Mouse (Mus musculus): ENCODE measurements around the gene Ccn1. TPM values are rescaled to one million over a fixed set of nuclear protein-coding genes. Genes with fewer than 3 reads are reported as not detected.

Gene Ccn1
- polyA plus RNA-seq, 1 experiment from 2014 or later = 3.5 TPM

GRCm38 (mm10) chr3:145652322-145653131 is 2.7 kb upstream of the Ccn1 start:
- ATAC-seq = no peak
- H3K27me3 ChIP-seq (ENCODE audit: insufficient read depth, low read length) = peaks cover 35% of the 10 kb centered on the region

GRCm38 (mm10) chr3:145651978-145652321 is 2.2 kb upstream of the Ccn1 start:
- DNase-seq = no peak
- H3K36me3 ChIP-seq (replicated peaks; ENCODE audit: insufficient read depth, low read length) = 0 out of 2 replicates have a peak, but pooled peaks cover 4% of the 10 kb centered on the region
- 0 out of 2 replicates have a peak overlapping the region, but pooled peaks have one; percentile 13 for H3K4me3 ChIP-seq (ENCODE audit: low read depth, low read length)
- TF ChIP-seq CTCF (IDR thresholded peaks at IDR 0.05; ENCODE audit: low read depth) = no peak
- TF ChIP-seq EP300 (IDR thresholded peaks at IDR 0.05; ENCODE audit: low read depth) = no peak
- H3K27me3 ChIP-seq (ENCODE audit: insufficient read depth, low read length) = peaks cover 35% of the 10 kb centered on the region
- no peaks in the 10 kb centered on the region for H3K9me3 ChIP-seq (ENCODE audit: low read length)
- H3K9ac ChIP-seq (replicated peaks) = no peak overlapping the region
- ATAC-seq = no peak
- H3K27ac ChIP-seq (ENCODE audit: low read depth) = 0 out of 2 replicates have a peak overlapping the region, but pooled peaks have one; percentile 34
- H3K4me2 ChIP-seq (ENCODE audit: low read depth, low read length) = peak overlapping the region; percentile 75; the same call in 1 of the 2 replicates
- WGBS (ENCODE audit: insufficient replicate concordance) = 25% methylated on average over 10 of the region's 10 CpGs
- peaks cover 10% of the 10 kb centered on the region; the same call in 1 of the 2 replicates for H3K4me1 ChIP-seq (ENCODE audit: insufficient read depth)

More at GRCm38 (mm10) chr3:145652322-145653131, 2.7 kb upstream of the Ccn1 start:
- H3K9ac ChIP-seq (replicated peaks) = peak overlapping the region; percentile 60; the same call in 1 of the 2 replicates
- peak overlapping the region; percentile 75 for H3K4me2 ChIP-seq (ENCODE audit: low read depth, low read length)
- no peak for TF ChIP-seq CTCF (IDR thresholded peaks at IDR 0.05; ENCODE audit: low read depth)
- no peak for TF ChIP-seq EP300 (IDR thresholded peaks at IDR 0.05; ENCODE audit: low read depth)
- H3K4me1 ChIP-seq (ENCODE audit: insufficient read depth) = peaks cover 10% of the 10 kb centered on the region; the same call in 1 of the 2 replicates
- WGBS (ENCODE audit: insufficient replicate concordance) = 19% methylated on average over 20 of the region's 20 CpGs
- no peak for DNase-seq
- 0 out of 2 replicates have a peak, but pooled peaks cover 1% of the 10 kb centered on the region for H3K36me3 ChIP-seq (replicated peaks; ENCODE audit: insufficient read depth, low read length)
- peak overlapping the region; percentile 34; the same call in 1 of the 2 replicates for H3K27ac ChIP-seq (ENCODE audit: low read depth)
- peak overlapping the region; percentile 53 for H3K4me3 ChIP-seq (ENCODE audit: low read depth, low read length)
- no peaks in the 10 kb centered on the region for H3K9me3 ChIP-seq (ENCODE audit: low read length)

- H3K27me3 ChIP-seq (ENCODE audit: insufficient read depth, low read length) = peaks cover 35% of the 10 kb centered on the region
- no peak overlapping the region for H3K9ac ChIP-seq (replicated peaks)
- TF ChIP-seq CTCF (IDR thresholded peaks at IDR 0.05; ENCODE audit: low read depth) = no peak
- TF ChIP-seq EP300 (IDR thresholded peaks at IDR 0.05; ENCODE audit: low read depth) = no peak
- H3K4me3 ChIP-seq (ENCODE audit: low read depth, low read length) = 0 out of 2 replicates have a peak overlapping the region, but pooled peaks have one; percentile 13
- H3K9me3 ChIP-seq (ENCODE audit: low read length) = no peaks in the 10 kb centered on the region
- peaks cover 10% of the 10 kb centered on the region; the same call in 1 of the 2 replicates for H3K4me1 ChIP-seq (ENCODE audit: insufficient read depth)
- peak overlapping the region; percentile 39; the same call in 1 of the 2 replicates for H3K27ac ChIP-seq (ENCODE audit: low read depth)
- DNase-seq = no peak
- H3K36me3 ChIP-seq (replicated peaks; ENCODE audit: insufficient read depth, low read length) = 0 out of 2 replicates have a peak, but pooled peaks cover 4% of the 10 kb centered on the region
- H3K4me2 ChIP-seq (ENCODE audit: low read depth, low read length) = peak overlapping the region; percentile 75
- no peak for ATAC-seq
- WGBS (ENCODE audit: insufficient replicate concordance) = 19% methylated on average over 19 of the region's 19 CpGs
Observed at GRCm38 (mm10) chr3:145651029-145651977, 1.5 kb upstream of the Ccn1 start.

- Histone ChIP-seq H3K4me1 (ENCODE audit: insufficient read depth) (peaks cover 10% of the 10 kb centered on the region; the same call in 1 of the 2 replicates), H3K27me3 (ENCODE audit: insufficient read depth, low read length) (peaks cover 35% of the 10 kb centered on the region), H3K4me3 (ENCODE audit: low read depth, low read length) (peak overlapping the region; percentile 58), H3K36me3 (replicated peaks; ENCODE audit: insufficient read depth, low read length) (0 out of 2 replicates have a peak, but pooled peaks cover 4% of the 10 kb centered on the region), H3K27ac (ENCODE audit: low read depth) (peak overlapping the region; percentile 39; the same call in 1 of the 2 replicates), H3K9me3 (ENCODE audit: low read length) (no peaks in the 10 kb centered on the region), H3K9ac (replicated peaks) (no peak overlapping the region), H3K4me2 (ENCODE audit: low read depth, low read length) (peak overlapping the region; percentile 75)
- TF ChIP-seq CTCF (IDR thresholded peaks at IDR 0.05; ENCODE audit: low read depth) (no peak), EP300 (IDR thresholded peaks at IDR 0.05; ENCODE audit: low read depth) (no peak)
- peak; percentile 45 for DNase-seq
- WGBS (ENCODE audit: insufficient replicate concordance) = 2% methylated on average over 18 of the region's 18 CpGs
- peak; percentile 10; the same call in 1 of the 2 replicates for ATAC-seq
Observed at GRCm38 (mm10) chr3:145650298-145651011, 674 bp upstream of the Ccn1 start.

All from liver, postnatal 0 days (tissue).